Mouse (Mus musculus): ENCODE data around the gene Gm21764. TPM values are rescaled to one million over a fixed set of nuclear protein-coding genes. Genes with fewer than 3 reads are reported as not detected.
"Not testable (repeated sequence)": the region's sequence is repeated elsewhere in the genome, so short reads cannot be mapped to it uniquely, and the experiment has no call there.

Gm21764 gene
- total RNA-seq (2014; rRNA removed) (not detected in 2 replicates), polyA plus RNA-seq (2015; fragmentation: Nextera tagmentation; extraction: Ambion mirVana) (not detected in 2 replicates)

DNA sequence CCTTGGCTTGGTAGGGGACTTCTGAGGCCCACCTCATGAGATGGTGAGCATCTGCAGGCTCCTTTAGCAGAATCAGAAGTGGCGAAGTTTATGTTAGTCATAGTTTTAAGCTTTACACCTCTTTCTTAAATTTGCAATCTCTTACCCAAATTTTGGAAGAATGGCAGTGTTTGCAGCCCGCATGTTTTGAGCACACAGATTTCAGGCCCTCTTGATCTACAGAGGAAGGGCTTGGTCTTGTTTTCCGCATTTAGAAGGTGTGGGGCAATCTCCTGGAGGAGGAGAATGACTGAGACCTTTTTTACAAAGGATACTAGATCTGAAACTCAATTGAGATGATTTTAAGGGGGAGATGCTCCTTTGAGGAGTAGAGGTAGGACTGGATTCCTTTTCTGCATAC is at the start of gene Gm21764:
Gene Gm21764, minus strand, starts transcription at position 101 of the 400 bp plus-strand sequence.
- H3K9ac ChIP-seq; H3K4me1 ChIP-seq (ENCODE audit: insufficient read depth); ATAC-seq; DNase-seq; H3K4me2 ChIP-seq (ENCODE audit: low read depth); H3K4me3 ChIP-seq (ENCODE audit: low read depth, low read length); H3K9me3 ChIP-seq (ENCODE audit: low read length); H3K36me3 ChIP-seq (ENCODE audit: insufficient read depth); H3K27me3 ChIP-seq (ENCODE audit: insufficient read depth, low read length); H3K27ac ChIP-seq (ENCODE audit: low read depth, low read length): not testable (repeated sequence)
- no CpG with 5 or more reads among the region's 3 CpGs for WGBS

DNA sequence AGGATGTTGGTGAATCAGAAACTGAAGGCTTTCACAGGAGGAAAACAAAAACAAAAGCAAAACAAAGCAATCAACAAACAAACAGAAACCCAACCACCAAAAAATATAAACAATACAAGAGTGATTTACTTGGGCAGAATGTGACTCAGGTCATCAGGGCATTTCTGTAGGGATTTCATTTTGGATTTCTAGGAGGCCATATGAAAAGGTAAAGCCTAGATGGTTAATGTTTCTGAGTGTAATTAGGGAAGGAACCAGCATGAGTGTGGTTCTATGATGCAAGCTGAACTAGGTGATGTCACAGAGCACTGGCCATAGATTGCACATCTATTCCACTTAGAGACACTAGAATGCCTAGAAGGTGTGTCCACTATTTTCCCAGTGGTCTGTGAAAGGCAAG is 27.2 kb upstream of the Gm21764 start, which contains the start of gene Ssty1:
Gene Ssty1, plus strand, starts transcription at position 301 of the 400 bp plus-strand sequence.
- H3K4me3 ChIP-seq (ENCODE audit: low read depth, low read length); H3K4me2 ChIP-seq (ENCODE audit: low read depth); H3K27ac ChIP-seq (ENCODE audit: low read depth, low read length); H3K9ac ChIP-seq; ATAC-seq; H3K4me1 ChIP-seq (ENCODE audit: insufficient read depth); DNase-seq; H3K36me3 ChIP-seq (ENCODE audit: insufficient read depth); H3K9me3 ChIP-seq (ENCODE audit: low read length); H3K27me3 ChIP-seq (ENCODE audit: insufficient read depth, low read length): not testable (repeated sequence)

Other genes with a start within 250 kb of the Gm21764 start
- gene Gm21904, start 215.5 kb downstream of the Gm21764 start, total RNA-seq (2014; rRNA removed) = not detected in 2 replicates
- gene Gm21904, start 215.5 kb downstream of the Gm21764 start, polyA plus RNA-seq (2015; fragmentation: Nextera tagmentation; extraction: Ambion mirVana) = not detected in 2 replicates
- gene Gm20772, start 187.1 kb downstream of the Gm21764 start, total RNA-seq (2014; rRNA removed) = not detected in 2 replicates
- gene Gm20772, start 187.1 kb downstream of the Gm21764 start, polyA plus RNA-seq (2015; fragmentation: Nextera tagmentation; extraction: Ambion mirVana) = not detected in 2 replicates
- not detected in 2 replicates for gene Gm20831, start 187.1 kb downstream of the Gm21764 start, total RNA-seq (2014; rRNA removed)
- not detected in 2 replicates for gene Gm20831, start 187.1 kb downstream of the Gm21764 start, polyA plus RNA-seq (2015; fragmentation: Nextera tagmentation; extraction: Ambion mirVana)
- not detected in 2 replicates for gene Srsy, start 124.5 kb downstream of the Gm21764 start, total RNA-seq (2014; rRNA removed)
- gene Srsy, start 124.5 kb downstream of the Gm21764 start, polyA plus RNA-seq (2015; fragmentation: Nextera tagmentation; extraction: Ambion mirVana) = not detected in 2 replicates
- not detected in 2 replicates for gene Ssty1, start 27.3 kb upstream of the Gm21764 start, total RNA-seq (2014; rRNA removed)
- not detected in 2 replicates for gene Ssty1, start 27.3 kb upstream of the Gm21764 start, polyA plus RNA-seq (2015; fragmentation: Nextera tagmentation; extraction: Ambion mirVana)